Mouse (Mus musculus) liver, embryonic 16.5 days (tissue): ENCODE data around the gene Vegfa. TPM values are rescaled to one million over a fixed set of nuclear protein-coding genes. Genes with fewer than 3 reads are reported as not detected.
"Not testable (repeated sequence)": the region's sequence is repeated elsewhere in the genome, so short reads cannot be mapped to it uniquely, and the experiment has no call there.

Experiments used
- ATAC-seq: fragments of 200-750 bp; cut with Nextera tagmentation; 2 replicates; pipeline ENCODE4 v1.8.0; 2017; ENCODE audit warnings: low read depth, mild to moderate bottlenecking, moderate number of reproducible peaks, moderate library complexity
- H3K27ac ChIP-seq: fragments of 300-500 bp; sonication (generic); 2 replicates; pipeline ENCODE4 v1.5.1; 2014; ENCODE audit warnings: mild to moderate bottlenecking, low read length
- H3K27me3 ChIP-seq: fragments of 300-500 bp; sonication (generic); 2 replicates; pipeline ENCODE4 v1.6.1; 2014; ENCODE audit warnings: low read depth, low read length, mixed read lengths; ENCODE audit not compliant: control insufficient read depth, insufficient read depth
- H3K36me3 ChIP-seq: fragments of 300-500 bp; sonication (generic); 2 replicates; pipeline ENCODE4 v1.6.1; 2014; ENCODE audit warnings: mild to moderate bottlenecking; ENCODE audit not compliant: control insufficient read depth, insufficient read depth
- H3K4me1 ChIP-seq: fragments of 300-500 bp; sonication (generic); 2 replicates; pipeline ENCODE4 v1.6.1; 2014; ENCODE audit warnings: low read depth, low read length, mixed read lengths; ENCODE audit not compliant: control insufficient read depth
- H3K4me2 ChIP-seq: fragments of 300-500 bp; sonication (generic); 2 replicates; pipeline ENCODE4 v1.6.1; 2014; ENCODE audit warnings: low read depth, low read length, mixed read lengths
- H3K4me3 ChIP-seq: fragments of 300-500 bp; sonication (generic); 2 replicates; pipeline ENCODE4 v1.5.1; 2014; ENCODE audit warnings: low read depth, mild to moderate bottlenecking, low read length
- H3K9ac ChIP-seq: fragments of 300-500 bp; sonication (generic); 2 replicates; pipeline ENCODE4 v1.6.1; 2014; ENCODE audit warnings: low read depth, low read length
- H3K9me3 ChIP-seq: fragments of 300-500 bp; sonication (generic); replicated peaks from 2 replicates; pipeline ENCODE4 v1.6.1; 2016; ENCODE audit warnings: low read length; ENCODE audit not compliant: control insufficient read depth
- WGBS: fragments of 180-500 bp; shearing (Covaris S2); extraction: QIAGEN DNeasy Blood & Tissue Kit; methylation state at CpG from one replicate; pipeline ENCODE4 v1.1.7; 2014; ENCODE audit not compliant: insufficient replicate concordance; 5-methylcytosine and 5-hydroxymethylcytosine counted together
- polyA plus RNA-seq: library from polyadenylated mRNA; unstranded; fragments of >200 nt; fragmentation: Nextera tagmentation; extraction: Ambion mirVana; gene quantifications from 2 replicates; pipeline ENCODE4 v1.2.1, GENCODE M21; 2015

Gene Vegfa
- polyA plus RNA-seq, 1 experiment from 2014 or later: 1.1 TPM

DNA sequence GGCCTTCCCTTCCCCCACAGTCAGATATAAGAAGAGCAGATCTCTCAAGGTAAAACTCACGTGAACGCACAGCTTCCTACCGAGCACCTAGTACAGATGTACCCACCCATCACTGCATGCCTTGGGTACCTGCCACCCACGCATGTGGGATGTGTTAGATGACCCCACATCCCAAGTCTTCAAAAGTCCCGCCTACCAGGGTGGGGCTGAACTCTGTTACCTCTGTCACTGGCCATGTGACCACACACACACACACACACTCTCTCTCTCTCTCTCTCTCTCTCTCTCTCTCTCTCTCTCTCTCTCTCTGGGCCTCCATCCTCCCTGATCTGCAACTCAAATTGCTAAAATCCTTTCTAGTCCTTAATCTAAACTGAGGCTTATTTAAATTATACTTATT lies 27.7 kb downstream of the Vegfa start:
- H3K4me3 ChIP-seq: no peak overlapping the region
- no peaks in the 10 kb centered on the region for H3K4me1 ChIP-seq
- H3K9ac ChIP-seq: no peak overlapping the region
- no peaks in the 10 kb centered on the region for H3K27me3 ChIP-seq
- ATAC-seq: peak; percentile 6; the same call in 1 of the 2 replicates
- no peaks in the 10 kb centered on the region for H3K9me3 ChIP-seq
- H3K36me3 ChIP-seq: no peaks in the 10 kb centered on the region
- WGBS: 61% methylated on average over 5 of the region's 5 CpGs
- H3K4me2 ChIP-seq: no peak overlapping the region
- H3K27ac ChIP-seq: no peak overlapping the region

DNA sequence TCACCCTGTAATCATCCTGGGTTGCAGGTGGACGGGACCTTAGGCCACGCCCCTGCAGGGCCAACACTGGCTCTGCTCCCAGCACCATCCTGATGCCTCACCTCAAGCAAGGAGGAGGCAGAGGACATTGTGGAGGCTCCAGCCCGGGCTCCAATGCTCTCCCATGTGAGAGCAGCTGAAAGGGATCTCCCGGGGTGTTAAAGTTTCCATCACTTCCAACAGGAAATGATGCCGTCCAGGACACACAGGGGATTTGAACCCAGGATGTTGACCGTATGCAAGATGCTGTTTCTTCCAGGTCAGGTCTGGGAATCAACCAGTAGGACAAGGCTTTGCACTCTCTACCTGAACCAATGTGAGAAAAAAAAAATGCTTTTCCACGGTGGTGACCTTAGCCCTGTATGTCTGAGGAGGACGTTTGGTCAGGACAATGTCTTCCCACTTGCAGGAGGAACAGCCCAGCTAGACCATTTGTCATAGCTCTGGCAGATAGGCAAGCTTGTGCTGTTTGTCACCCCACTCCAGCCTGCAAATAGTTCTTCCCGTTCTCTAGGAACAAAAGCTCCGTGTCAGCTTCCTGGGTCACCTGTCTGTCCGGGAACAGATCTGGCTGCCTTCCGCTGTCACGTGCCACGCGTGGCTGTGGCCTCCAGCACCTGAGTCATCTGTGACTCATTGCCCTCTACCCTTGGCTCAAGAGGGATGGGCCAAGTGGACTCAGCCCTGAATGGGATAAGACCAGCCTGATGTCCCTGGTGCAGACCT lies 28.3 kb downstream of the Vegfa start:
- H3K4me1 ChIP-seq: no peaks in the 10 kb centered on the region; the same call in 1 of the 2 replicates
- no peak overlapping the region for H3K27ac ChIP-seq
- peak; percentile 50 for ATAC-seq
- WGBS: 62% methylated on average over 15 of the region's 15 CpGs
- no peaks in the 10 kb centered on the region for H3K9me3 ChIP-seq
- H3K36me3 ChIP-seq: no peaks in the 10 kb centered on the region
- no peaks in the 10 kb centered on the region for H3K27me3 ChIP-seq
- H3K4me3 ChIP-seq: no peak overlapping the region
- H3K4me2 ChIP-seq: no peak overlapping the region
- H3K9ac ChIP-seq: no peak overlapping the region

DNA sequence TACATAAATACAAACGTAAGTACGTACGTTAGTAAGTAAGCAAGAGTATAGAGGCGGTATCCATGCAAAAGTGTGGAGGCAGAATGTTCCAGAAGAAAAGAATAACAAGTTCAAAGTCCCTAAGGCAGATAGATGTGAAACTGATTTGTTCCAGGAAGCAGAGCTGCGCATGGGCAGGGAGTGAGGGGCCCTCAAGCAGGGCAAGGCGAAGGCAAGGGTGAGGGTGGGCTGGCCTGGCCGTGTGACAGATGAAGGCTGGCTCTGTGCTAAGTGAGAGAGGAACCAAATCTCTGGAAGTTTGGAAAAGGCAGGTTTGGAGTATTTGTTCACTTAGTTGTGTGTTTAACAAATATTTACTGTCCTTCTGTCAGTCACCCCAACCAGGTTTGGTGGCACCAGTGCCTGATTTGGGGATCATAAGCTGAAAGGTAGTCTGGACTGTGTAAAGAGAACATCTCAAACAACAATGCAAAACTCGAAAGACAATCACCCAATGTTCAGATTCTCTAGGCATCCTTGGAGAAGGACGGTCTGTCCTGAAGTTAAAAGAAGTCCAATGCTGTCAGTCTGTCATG lies 32.7 kb downstream of the Vegfa start:
- Histone ChIP-seq H3K36me3 (no peaks in the 10 kb centered on the region), H3K27ac (peak overlapping the region; percentile 51), H3K4me2 (no peak overlapping the region), H3K27me3 (no peaks in the 10 kb centered on the region), H3K9ac (no peak overlapping the region), H3K4me1 (peaks cover 7% of the 10 kb centered on the region), H3K4me3 (no peak overlapping the region), H3K9me3 (no peaks in the 10 kb centered on the region)
- ATAC-seq: peak; percentile 34; the same call in 1 of the 2 replicates
- WGBS: 50% methylated on average over 9 of the region's 9 CpGs

DNA sequence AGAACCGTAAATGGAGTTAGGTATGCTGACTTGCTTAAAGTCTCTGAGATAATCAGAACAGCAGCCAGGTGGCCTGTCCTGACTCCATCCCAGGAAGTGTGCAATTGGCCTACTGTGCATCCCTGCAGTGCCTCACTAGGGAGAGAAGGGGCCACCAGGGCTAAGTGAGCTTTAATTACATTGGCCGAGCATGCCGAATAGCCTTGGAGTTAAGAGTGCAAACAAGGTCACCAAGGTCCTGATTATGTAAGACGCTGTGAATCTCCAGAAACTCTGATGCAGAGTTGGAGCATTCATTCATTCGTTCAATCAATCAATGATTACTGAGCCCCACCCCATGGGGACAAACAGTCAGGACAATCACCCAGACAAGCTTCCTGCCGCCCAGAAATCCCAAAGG lies 33.8 kb downstream of the Vegfa start:
- no peaks in the 10 kb centered on the region for H3K36me3 ChIP-seq
- peaks cover 7% of the 10 kb centered on the region for H3K4me1 ChIP-seq
- 42% methylated on average over 6 of the region's 6 CpGs for WGBS
- H3K9me3 ChIP-seq: no peaks in the 10 kb centered on the region
- no peak overlapping the region for H3K4me3 ChIP-seq
- H3K4me2 ChIP-seq: no peak overlapping the region
- H3K9ac ChIP-seq: no peak overlapping the region
- H3K27ac ChIP-seq: no peak overlapping the region
- H3K27me3 ChIP-seq: no peaks in the 10 kb centered on the region
- ATAC-seq: no peak

DNA sequence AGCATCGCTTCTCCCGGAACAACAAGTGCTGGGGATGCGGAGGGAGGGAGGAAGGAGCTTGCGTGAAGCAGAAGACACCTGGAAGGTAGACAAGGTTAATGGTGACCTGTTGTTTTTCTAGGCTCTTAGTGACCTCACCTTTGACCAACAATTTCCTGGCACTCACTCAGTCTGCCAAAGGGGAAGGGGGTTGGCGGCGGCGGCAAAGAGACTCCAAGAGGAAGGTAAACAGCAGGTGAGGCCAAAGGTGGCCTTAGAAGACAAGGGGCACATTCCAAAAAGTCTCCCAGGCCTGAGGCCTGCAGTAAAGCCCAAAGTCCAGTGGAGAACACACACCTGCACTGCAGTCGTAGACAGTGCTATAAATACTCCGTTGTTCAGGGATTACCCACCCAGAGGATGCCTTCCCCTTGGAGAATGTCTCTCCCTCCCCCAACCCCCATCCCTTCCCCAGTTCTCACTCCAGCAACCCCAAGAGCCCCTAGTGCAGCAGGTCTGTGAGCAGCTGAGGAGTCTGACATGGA lies 35.2 kb downstream of the Vegfa start:
- H3K4me1 ChIP-seq: peaks cover 7% of the 10 kb centered on the region
- 75% methylated on average over 9 of the region's 9 CpGs for WGBS
- no peaks in the 10 kb centered on the region for H3K36me3 ChIP-seq
- H3K9ac ChIP-seq: no peak overlapping the region
- no peak overlapping the region for H3K4me2 ChIP-seq
- ATAC-seq: peak; percentile 42
- no peaks in the 10 kb centered on the region for H3K27me3 ChIP-seq
- peak overlapping the region; percentile 41 for H3K27ac ChIP-seq
- H3K4me3 ChIP-seq: no peak overlapping the region
- no peaks in the 10 kb centered on the region for H3K9me3 ChIP-seq

DNA sequence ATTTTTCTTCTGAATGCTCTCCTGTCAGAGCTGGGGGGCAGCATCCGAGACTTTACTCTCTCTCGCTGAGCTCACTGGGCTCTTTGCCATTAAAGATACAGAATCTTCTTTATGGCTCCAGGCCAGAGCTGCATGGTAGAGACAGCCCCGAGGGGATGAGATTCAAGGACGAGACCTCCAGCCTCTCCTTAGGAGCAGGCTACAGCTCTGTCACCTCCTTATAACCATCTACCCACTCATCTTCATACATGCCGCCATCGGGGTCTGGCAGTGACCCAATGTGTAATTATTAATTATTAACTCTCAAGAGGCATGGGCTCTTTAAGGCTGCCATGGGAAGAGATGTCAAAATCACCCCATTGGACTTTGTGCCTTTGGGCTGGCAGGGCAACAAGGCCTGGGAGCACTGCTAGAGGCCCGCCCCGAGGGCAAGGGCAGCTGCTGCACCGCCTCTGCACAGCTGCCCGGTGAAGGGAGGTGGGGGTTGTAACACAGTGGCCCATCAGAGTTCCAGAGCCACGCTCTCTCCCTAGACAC lies 37.8 kb downstream of the Vegfa start:
- no peak overlapping the region for H3K4me2 ChIP-seq
- ATAC-seq: peak; percentile 89
- H3K36me3 ChIP-seq: no peaks in the 10 kb centered on the region
- 0 out of 2 replicates have a peak overlapping the region, but pooled peaks have one; percentile 1 for H3K4me3 ChIP-seq
- no peak overlapping the region for H3K9ac ChIP-seq
- WGBS: 51% methylated on average over 11 of the region's 11 CpGs
- H3K27me3 ChIP-seq: no peaks in the 10 kb centered on the region
- no peaks in the 10 kb centered on the region for H3K9me3 ChIP-seq
- peaks cover 7% of the 10 kb centered on the region for H3K4me1 ChIP-seq
- H3K27ac ChIP-seq: peak overlapping the region; percentile 18; the same call in 1 of the 2 replicates

DNA sequence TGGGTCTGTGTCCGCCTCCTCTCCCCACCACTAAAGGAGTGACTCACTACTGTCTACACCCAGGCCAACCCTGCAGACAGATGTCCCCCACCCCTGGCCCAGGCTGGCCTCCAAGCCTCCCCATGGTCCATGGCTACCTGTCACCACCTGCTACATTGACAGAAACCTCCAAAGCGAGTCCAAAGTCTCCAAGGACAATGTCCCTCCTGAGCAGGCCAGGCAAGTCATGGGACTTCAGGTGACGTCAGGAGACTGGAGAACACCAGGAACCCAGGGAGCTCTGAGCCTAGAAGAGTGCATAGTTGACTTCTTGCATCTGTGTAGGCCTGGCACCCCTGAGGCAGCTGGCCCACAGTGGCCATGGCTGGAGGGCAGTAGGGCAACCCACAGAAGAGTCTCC lies 45.3 kb downstream of the Vegfa start:
- Histone ChIP-seq H3K27me3 (no peaks in the 10 kb centered on the region), H3K4me3 (no peak overlapping the region), H3K9ac (no peak overlapping the region), H3K36me3 (no peaks in the 10 kb centered on the region), H3K27ac (no peak overlapping the region), H3K4me2 (no peak overlapping the region), H3K4me1 (no peaks in the 10 kb centered on the region), H3K9me3 (no peaks in the 10 kb centered on the region)
- 62% methylated on average over 3 of the region's 3 CpGs for WGBS
- no peak for ATAC-seq

DNA sequence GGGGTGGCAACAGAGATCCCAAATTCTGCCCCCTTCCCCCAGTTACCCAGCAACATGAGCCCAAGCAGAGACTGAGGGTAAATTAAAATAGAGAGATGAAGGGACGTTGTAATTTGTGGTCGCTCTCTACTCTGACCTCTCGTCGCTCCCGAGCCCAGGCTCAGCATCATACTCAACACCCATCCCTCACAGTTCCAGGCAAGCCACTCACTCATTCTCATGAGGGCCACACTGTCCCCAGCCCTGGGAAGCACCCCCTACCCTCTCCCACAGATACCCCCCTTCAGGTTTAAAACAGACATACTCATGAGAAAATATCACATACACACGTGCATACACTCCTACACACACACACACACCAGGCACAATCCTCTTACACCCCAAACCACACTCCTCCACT lies 45.8 kb downstream of the Vegfa start:
- H3K4me2 ChIP-seq: no peak overlapping the region
- H3K36me3 ChIP-seq: no peaks in the 10 kb centered on the region
- ATAC-seq: no peak
- H3K9me3 ChIP-seq: no peaks in the 10 kb centered on the region
- no peaks in the 10 kb centered on the region for H3K4me1 ChIP-seq
- no peak overlapping the region for H3K9ac ChIP-seq
- 69% methylated on average over 6 of the region's 6 CpGs for WGBS
- H3K4me3 ChIP-seq: no peak overlapping the region
- no peak overlapping the region for H3K27ac ChIP-seq
- no peaks in the 10 kb centered on the region for H3K27me3 ChIP-seq

DNA sequence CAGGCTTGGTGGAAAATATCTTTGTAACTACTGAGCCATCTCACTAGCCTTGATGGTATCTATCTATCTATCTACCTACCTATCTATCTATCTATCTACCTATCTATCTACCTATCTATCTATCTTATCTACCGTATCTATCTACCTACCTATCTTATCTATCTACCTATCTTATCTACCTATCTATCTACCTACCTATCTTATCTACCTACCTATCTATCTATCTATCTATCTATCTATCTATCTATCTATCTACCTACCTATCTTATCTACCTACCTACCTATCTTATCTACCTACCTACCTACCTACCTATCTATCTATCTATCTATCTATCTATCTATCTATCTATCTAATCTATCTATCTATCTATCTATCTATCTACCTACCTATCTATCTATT lies 49.0 kb downstream of the Vegfa start:
- H3K27ac ChIP-seq, ATAC-seq, H3K4me1 ChIP-seq, H3K36me3 ChIP-seq, H3K4me2 ChIP-seq, H3K9me3 ChIP-seq, H3K9ac ChIP-seq, H3K4me3 ChIP-seq, H3K27me3 ChIP-seq: not testable (repeated sequence)
- WGBS: 82% methylated on average over 1 of the region's 1 CpGs
